Mouse (Mus musculus) stomach, postnatal 0 days (tissue): Measurements from ENCODE around the gene Slc25a35. TPM values are rescaled to one million over a fixed set of nuclear protein-coding genes. Genes with fewer than 3 reads are reported as not detected.
A peak's percentile ranks its signal among the peaks of the same experiment; 100 is the strongest.
"Not testable (repeated sequence)": the region's sequence is repeated elsewhere in the genome, so short reads cannot be mapped to it uniquely, and the experiment has no call there.

ENCODE experiments used
- ATAC-seq: fragments of 200-750 bp; cut with Nextera tagmentation; 2 replicates; pipeline ENCODE4 v1.8.0; 2017; ENCODE audit not compliant: low FRiP score, low TSS enrichment
- DNase-seq: peaks from one replicate; pipeline ENCODE4 v3.0.0-alpha.2; 2016; ENCODE audit warnings: low spot score
- H3K27ac ChIP-seq: fragments of 300-500 bp; sonication (generic); replicated peaks from 2 replicates; pipeline ENCODE4 v1.5.1; 2014; ENCODE audit warnings: mild to moderate bottlenecking, control low read depth
- H3K27me3 ChIP-seq: fragments of 300-500 bp; sonication (generic); 2 replicates; pipeline ENCODE4 v1.6.1; 2014; ENCODE audit warnings: low read length; ENCODE audit not compliant: control insufficient read depth, insufficient read depth
- H3K36me3 ChIP-seq: fragments of 300-500 bp; sonication (generic); 2 replicates; pipeline ENCODE4 v1.6.1; 2014; ENCODE audit warnings: low read length, mixed read lengths; ENCODE audit not compliant: control insufficient read depth, insufficient read depth
- H3K4me1 ChIP-seq: fragments of 300-500 bp; sonication (generic); replicated peaks from 2 replicates; pipeline ENCODE4 v1.6.1; 2014; ENCODE audit warnings: antibody characterized with exemption; ENCODE audit not compliant: control insufficient read depth, insufficient read depth
- H3K4me2 ChIP-seq: fragments of 300-500 bp; sonication (generic); replicated peaks from 2 replicates; pipeline ENCODE4 v1.6.1; 2014; ENCODE audit warnings: low read depth, mild to moderate bottlenecking, control low read depth, moderate library complexity
- H3K4me3 ChIP-seq: fragments of 300-500 bp; sonication (generic); 2 replicates; pipeline ENCODE4 v1.5.1; 2014; ENCODE audit warnings: low read depth, low read length, control low read depth
- H3K9ac ChIP-seq: fragments of 300-500 bp; sonication (generic); 2 replicates; pipeline ENCODE4 v1.6.1; 2014; ENCODE audit warnings: mild to moderate bottlenecking, low read length, control low read depth, mixed read lengths
- H3K9me3 ChIP-seq: fragments of 300-500 bp; sonication (generic); 2 replicates; pipeline ENCODE4 v1.6.1; 2016; ENCODE audit warnings: low read length; ENCODE audit not compliant: control insufficient read depth
- CTCF ChIP-seq: IDR thresholded peaks from 2 replicates; pipeline ENCODE4 v1.5.1; 2016; ENCODE audit warnings: antibody characterized with exemption, low read depth, mild to moderate bottlenecking, moderate library complexity
- EP300 ChIP-seq: optimal IDR thresholded peaks from 2 replicates; pipeline ENCODE3; 2016; ENCODE audit warnings: antibody characterized with exemption
- whole genome bisulfite sequencing: fragments of 180-500 bp; shearing (Covaris S2); extraction: QIAGEN DNeasy Blood & Tissue Kit; methylation state at CpG from one replicate; pipeline ENCODE4 v1.1.7; 2014; 5-methylcytosine and 5-hydroxymethylcytosine counted together
- polyA plus RNA-seq: library from polyadenylated mRNA; unstranded; fragments of >200 nt; fragmentation: Nextera tagmentation; extraction: Ambion mirVana; gene quantifications from 2 replicates; pipeline ENCODE4 v1.2.1, GENCODE M21; 2015

Slc25a35 gene
- polyA plus RNA-seq = 4.9 and 5.8 TPM in 2 replicates

GRCm38 (mm10) chr11:68967337-68968282 is at the start of gene Slc25a35:
Slc25a35 (plus strand) TSS chr11:68968131.
- peak within 1 kb of the TSS; percentile 77 for H3K4me2 ChIP-seq
- H3K4me3 ChIP-seq = peak within 1 kb of the TSS; percentile 55
- TF ChIP-seq CTCF = peak; percentile 43
- no peak for TF ChIP-seq EP300
- DNase-seq = peak; percentile 93
- no peaks in the 10 kb centered on the region for H3K27me3 ChIP-seq
- peak; percentile 94 for ATAC-seq
- no peaks in the 10 kb centered on the region for H3K36me3 ChIP-seq
- no peaks in the 10 kb centered on the region; the same call in 1 of the 2 replicates for H3K4me1 ChIP-seq
- WGBS = under 1% methylated on average over 50 of the region's 50 CpGs
- H3K27ac ChIP-seq = peak within 1 kb of the TSS; percentile 46
- H3K9ac ChIP-seq = peak within 1 kb of the TSS; percentile 66
- no peaks in the 10 kb centered on the region for H3K9me3 ChIP-seq

- ATAC-seq = no peak
- H3K4me2 ChIP-seq = no peak overlapping the region
- 69% methylated on average over 3 of the region's 3 CpGs for WGBS
- no peaks in the 10 kb centered on the region for H3K4me1 ChIP-seq
- H3K9me3 ChIP-seq = no peaks in the 10 kb centered on the region
- H3K4me3 ChIP-seq = no peak overlapping the region
- H3K27me3 ChIP-seq = no peaks in the 10 kb centered on the region
- H3K27ac ChIP-seq = no peak overlapping the region
- DNase-seq = no peak
- H3K36me3 ChIP-seq = no peaks in the 10 kb centered on the region
- TF ChIP-seq EP300 (no peak), CTCF (no peak)
- H3K9ac ChIP-seq = no peak overlapping the region
Observed at GRCm38 (mm10) chr11:68923191-68923590, 44.7 kb upstream of the Slc25a35 start.

- ATAC-seq (no peak), DNase-seq (no peak)
- Histone ChIP-seq H3K36me3 (no peaks in the 10 kb centered on the region), H3K9ac (no peak overlapping the region), H3K27me3 (no peaks in the 10 kb centered on the region), H3K4me3 (no peak overlapping the region), H3K4me2 (no peak overlapping the region), H3K4me1 (no peaks in the 10 kb centered on the region), H3K27ac (no peak overlapping the region), H3K9me3 (no peaks in the 10 kb centered on the region)
- 85% methylated on average over 2 of the region's 2 CpGs for WGBS
- TF ChIP-seq CTCF = no peak
- TF ChIP-seq EP300 = no peak
Observed at GRCm38 (mm10) chr11:68924749-68925148, 43.2 kb upstream of the Slc25a35 start.

- Histone ChIP-seq H3K36me3 (no peaks in the 10 kb centered on the region), H3K4me3 (no peak within 1 kb of the TSS), H3K9me3 (no peaks in the 10 kb centered on the region), H3K27me3 (no peaks in the 10 kb centered on the region), H3K27ac (no peak within 1 kb of the TSS), H3K4me1 (no peaks in the 10 kb centered on the region), H3K4me2 (no peak within 1 kb of the TSS), H3K9ac (no peak within 1 kb of the TSS)
- DNase-seq (no peak), ATAC-seq (no peak)
- WGBS = 92% methylated on average over 3 of the region's 3 CpGs
- TF ChIP-seq CTCF (no peak), EP300 (no peak)
Observed at GRCm38 (mm10) chr11:68926981-68927380, 41.0 kb upstream of the Slc25a35 start, which contains the start of gene Odf4. Odf4 (minus strand) TSS chr11:68927081.

GRCm38 (mm10) chr11:68929947-68930346 is 38.0 kb upstream of the Slc25a35 start:
- Histone ChIP-seq H3K27ac (no peak overlapping the region), H3K9me3 (no peaks in the 10 kb centered on the region), H3K4me3 (no peak overlapping the region), H3K27me3 (no peaks in the 10 kb centered on the region), H3K36me3 (no peaks in the 10 kb centered on the region), H3K4me1 (no peaks in the 10 kb centered on the region), H3K4me2 (no peak overlapping the region), H3K9ac (no peak overlapping the region)
- WGBS = 9% methylated on average over 6 of the region's 6 CpGs
- no peak for TF ChIP-seq CTCF
- no peak for TF ChIP-seq EP300
- no peak for ATAC-seq
- no peak for DNase-seq

GRCm38 (mm10) chr11:68933885-68934507 is 33.9 kb upstream of the Slc25a35 start:
- Histone ChIP-seq H3K9me3 (no peaks in the 10 kb centered on the region), H3K36me3 (no peaks in the 10 kb centered on the region), H3K4me3 (no peak overlapping the region), H3K4me1 (no peaks in the 10 kb centered on the region), H3K9ac (no peak overlapping the region), H3K27ac (no peak overlapping the region), H3K27me3 (no peaks in the 10 kb centered on the region), H3K4me2 (no peak overlapping the region)
- no peak for TF ChIP-seq CTCF
- no peak for TF ChIP-seq EP300
- DNase-seq (no peak), ATAC-seq (no peak)
- 60% methylated on average over 5 of the region's 5 CpGs for WGBS

- 90% methylated on average over 4 of the region's 4 CpGs for WGBS
- not testable (repeated sequence) for H3K4me3 ChIP-seq, H3K4me2 ChIP-seq, H3K36me3 ChIP-seq, H3K9me3 ChIP-seq, ATAC-seq, H3K27me3 ChIP-seq, H3K9ac ChIP-seq, H3K27ac ChIP-seq, DNase-seq, H3K4me1 ChIP-seq
Observed at GRCm38 (mm10) chr11:68936951-68937350, 31.0 kb upstream of the Slc25a35 start.
